Mouse (Mus musculus) heart, postnatal 36 days (tissue): ENCODE measurements at regions not wholly inside any gene's neighbourhood (a gene's known extent, or its start where the extent isn't known, plus 50 kb on each side); places are given as distances from the start of the nearest gene placed in this dataset.
A peak's percentile ranks its signal among the peaks of the same experiment; 100 is the strongest.

Experiments used
- DNase-seq, 2 experiments: peaks; one replicate each; pipeline ENCODE4 v3.0.0; 2021 to 2022
- intact Hi-C: fragments of 180-260 bp; cut with DNase I; formaldehyde crosslinking; loops from one replicate; pipeline ENCODE4 v1.15.1; 2025

DNA sequence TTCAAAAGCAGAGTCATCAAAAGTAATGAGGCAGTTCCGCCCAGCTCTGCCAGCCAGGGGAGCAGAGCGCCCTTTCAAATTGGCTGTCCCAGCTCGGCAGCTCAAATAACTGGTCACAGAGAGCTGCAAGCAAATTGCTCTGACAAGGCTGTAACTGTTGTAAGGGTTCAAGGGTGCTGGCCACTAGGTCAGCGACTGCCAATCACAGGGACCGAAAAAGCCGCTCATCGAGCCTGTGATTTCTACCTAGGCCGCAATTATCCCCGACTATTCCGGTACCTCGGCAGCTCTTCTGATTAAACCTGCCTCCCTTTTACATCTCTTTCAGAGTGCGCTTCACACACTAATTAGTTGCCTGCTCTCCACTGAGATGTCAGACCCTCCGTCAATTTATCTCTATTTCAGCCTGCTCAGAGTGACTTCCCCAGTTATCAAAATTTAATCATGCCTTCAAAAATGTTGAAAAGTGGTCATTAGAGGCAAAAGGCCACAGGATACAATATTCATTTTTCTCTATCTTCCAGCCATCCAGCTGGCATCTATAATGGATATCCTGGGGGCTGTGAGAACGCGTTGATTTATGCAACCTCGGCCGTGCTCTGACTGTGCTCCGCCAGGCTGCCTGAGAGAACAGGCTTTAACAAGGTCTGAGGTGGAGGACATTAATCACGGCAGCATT, 606.7 kb downstream of the Psat1 start:
- no peak for DNase-seq
- intact Hi-C loops = no loop called here

DNA sequence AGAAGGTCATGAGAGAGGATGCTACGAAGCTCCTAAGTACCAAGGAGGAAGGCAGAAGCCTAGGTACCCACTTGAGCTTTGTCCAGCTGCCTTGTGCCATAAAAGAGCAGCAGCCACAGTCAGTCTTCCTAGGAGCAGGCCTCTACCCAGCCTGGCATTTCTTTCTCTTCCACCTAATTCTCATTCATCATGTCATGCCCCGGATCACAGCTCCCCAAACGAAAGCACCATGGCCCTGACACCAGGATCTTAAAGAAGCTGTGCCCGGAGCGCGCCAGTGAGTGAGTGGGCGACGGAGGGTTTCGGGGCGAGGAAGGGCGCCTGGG, 607.2 kb downstream of the Psat1 start:
- DNase-seq = no peak
- intact Hi-C loops = no loop called here

DNA sequence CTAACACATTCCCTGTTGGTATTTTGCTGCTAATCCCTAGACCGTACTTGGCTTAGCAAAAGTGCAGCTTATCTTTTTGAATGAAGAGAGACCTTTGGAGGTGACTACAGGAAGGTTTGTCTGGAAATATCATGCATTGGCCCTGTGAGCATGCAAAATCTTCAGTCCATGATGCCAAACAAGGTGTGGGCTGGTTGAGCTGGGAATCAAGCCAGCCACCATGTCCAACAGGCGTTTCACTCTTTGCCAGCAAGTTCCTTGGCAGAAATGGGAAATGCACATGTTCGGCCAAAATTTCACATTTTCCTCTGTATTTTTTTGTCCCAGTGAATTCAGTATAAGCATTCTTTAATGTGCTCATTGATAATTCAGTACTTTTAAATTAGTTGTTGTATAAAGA, 617.0 kb downstream of the Psat1 start:
- intact Hi-C loops = no loop called here
- DNase-seq = peak in 1 of 2 experiments; percentile 5

DNA sequence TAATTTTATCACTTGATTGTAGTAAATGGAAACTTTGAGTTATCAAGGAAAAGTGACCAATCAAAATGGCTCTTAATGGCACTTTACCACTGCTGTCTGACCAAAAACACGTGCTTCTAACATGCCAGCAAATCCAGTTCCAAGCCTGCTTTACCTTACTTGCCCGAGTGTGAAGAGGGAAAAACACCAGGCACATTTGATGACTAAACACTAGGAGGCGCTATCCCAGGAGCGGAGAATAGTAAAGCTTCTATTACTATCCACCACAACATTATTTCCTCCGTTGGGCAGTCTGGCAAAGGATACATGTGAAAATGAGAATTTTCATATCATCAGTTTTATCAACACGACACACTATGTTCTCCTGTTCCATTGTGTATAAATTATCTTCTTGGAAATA, 647.7 kb downstream of the Psat1 start:
- DNase-seq = no peak
- intact Hi-C loops = no loop called here

DNA sequence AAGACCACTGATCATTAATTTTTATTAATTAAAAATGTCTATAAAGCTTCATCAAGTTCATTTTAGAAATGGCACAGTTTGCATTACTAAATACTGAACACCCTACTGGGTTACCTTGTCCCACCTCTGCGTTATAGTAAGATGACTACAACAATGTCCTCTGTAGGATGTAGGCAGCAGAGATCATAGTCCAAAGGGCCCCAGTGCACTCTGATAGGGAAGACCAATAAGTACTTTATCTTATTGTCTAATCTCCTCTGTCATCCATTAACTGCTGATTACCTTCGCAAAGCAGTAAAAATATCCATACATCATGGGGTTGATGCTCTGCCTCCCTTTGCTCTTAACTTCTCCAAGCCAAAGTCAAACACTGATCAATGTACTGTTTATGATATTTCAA, 662.1 kb downstream of the Psat1 start:
- intact Hi-C loops = no loop called here
- no peak for DNase-seq

DNA sequence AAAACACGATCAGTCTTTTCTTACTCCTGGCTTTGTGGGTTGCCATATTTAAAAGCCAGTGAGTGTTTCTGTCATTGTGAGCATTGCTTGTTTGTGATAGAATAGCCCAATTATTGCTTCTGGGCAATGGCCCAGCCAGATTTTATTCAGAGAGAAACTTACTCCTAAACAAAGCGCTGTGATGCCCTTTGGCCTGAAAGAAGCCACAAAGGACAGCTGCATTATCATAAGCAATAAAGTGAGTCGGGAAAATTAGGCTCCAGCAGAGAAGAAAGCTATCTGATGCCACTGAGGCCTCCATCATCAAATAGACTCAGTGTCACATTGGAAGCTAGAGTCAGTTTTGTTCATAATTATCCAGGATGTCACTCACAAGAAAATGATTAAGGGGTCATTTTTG, 644.9 kb upstream of the Tle4 start:
- no peak for DNase-seq
- intact Hi-C loops = no loop called here

DNA sequence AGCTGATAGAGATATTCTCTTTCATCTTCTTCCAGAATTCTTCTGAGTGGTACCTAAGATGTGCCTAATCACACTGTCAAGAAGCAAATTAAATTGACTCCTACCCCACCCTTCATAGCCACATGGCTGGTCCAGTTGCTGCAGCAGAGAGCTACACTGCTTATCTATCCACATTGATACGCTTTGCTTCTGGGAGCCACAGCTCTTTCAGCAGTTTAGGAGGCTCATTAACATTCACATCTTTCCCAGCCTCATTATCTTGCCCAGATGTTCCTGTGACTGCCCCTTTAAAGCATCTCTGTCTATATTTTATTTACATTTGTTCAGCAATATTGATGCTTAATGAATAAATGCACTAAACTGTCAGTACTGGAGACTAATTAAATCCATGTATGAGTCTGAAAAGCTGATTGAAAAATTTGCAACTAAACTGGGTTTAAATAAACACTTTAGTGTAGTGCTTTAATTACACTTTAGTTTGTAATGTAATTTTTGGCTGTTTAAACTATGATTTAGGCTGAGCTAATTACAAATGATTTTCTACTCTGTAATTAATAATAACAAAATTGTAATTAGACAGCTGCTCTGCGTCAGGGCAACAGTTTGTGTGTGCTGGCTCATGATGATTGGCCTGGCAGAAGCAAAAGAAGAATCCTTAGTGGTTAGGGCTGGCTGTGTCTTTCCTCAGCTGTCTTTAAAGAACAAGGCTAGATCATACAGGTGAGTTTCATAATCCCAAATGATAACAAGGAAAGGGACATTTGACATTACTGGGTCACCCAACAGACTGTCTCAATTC, 632.5 kb upstream of the Tle4 start:
- intact Hi-C loops = no loop called here

DNA sequence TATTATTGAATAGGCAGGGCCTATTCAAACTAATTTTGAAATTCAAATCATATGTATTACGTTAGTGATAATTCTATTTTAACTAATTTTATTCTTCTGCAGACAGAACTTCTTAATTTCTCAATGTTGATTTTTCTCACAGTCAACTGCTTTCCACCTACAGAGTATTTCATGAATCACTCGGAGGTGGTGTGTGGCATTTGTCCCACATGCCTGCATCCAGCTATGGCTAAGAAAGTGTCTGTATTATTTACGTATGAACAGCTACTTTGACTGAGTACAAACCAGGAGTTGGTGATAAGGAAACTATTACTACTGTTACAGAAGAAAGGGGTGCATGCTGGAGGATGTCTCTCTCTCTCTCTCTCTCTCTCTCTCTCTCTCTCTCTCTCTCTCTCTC, 619.5 kb upstream of the Tle4 start:
- intact Hi-C loops = no loop called here
- no peak for DNase-seq

More for the DNA sequence above, 632.5 kb upstream of the Tle4 start:
- no peak for DNase-seq

DNA sequence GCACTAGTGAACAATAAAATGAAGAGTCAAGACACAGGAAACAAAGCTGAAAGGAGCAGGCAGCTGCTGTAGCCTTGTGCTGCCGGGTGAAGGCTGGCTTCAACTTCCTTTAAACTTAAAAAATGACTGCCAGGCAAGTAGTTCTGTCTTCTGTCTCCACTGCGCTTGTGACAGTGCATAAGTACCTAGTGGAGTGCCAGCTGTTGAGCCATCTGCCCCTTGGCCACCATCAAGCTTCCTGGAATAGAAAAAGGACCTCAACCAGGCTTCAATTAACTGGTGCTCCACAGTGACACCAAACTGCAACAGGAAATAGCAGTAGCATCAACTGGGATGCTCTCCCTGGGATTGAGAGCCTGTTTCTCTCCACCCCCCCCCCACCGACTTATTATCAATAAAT, 616.8 kb upstream of the Tle4 start:
- no peak for DNase-seq
- intact Hi-C loops = no loop called here

DNA sequence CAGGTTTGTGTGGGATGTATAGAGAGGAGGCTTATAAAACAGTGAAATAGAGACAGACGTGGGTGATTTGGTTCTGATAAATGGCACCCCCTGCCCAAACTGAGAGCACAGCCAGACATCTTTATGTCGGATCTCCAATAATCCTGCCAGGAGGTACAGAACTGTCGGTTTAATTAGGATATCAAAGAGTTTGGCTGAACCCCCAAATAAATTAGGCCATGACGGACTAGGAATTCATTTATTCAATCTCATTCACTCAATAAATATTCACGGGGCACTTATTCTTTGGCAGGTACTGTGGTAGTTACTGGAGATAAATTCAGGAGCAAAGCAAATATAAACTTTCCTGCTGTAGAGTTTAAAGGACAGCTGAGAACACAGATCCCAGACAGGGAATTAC, 615.0 kb upstream of the Tle4 start:
- intact Hi-C loops = no loop called here
- no peak for DNase-seq

DNA sequence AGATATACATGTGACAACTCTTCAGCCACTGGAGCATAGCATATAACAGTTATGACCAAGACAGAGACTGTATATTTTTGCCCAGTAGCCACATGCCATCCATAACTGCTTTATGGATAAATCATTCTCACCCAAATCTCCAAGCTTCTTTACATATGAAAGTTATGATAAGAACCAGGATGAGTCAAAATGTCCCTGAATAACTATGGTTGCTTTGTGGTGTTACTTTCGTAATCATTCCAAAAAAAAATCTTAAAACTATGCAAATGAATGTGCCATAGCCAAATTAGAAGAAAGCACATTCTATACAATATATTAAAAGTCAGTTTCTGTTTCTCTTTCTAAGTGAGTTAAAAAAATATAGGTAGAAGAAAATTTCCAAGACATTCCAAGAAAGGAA, 605.2 kb upstream of the Tle4 start:
- intact Hi-C loops = no loop called here
- DNase-seq = no peak

DNA sequence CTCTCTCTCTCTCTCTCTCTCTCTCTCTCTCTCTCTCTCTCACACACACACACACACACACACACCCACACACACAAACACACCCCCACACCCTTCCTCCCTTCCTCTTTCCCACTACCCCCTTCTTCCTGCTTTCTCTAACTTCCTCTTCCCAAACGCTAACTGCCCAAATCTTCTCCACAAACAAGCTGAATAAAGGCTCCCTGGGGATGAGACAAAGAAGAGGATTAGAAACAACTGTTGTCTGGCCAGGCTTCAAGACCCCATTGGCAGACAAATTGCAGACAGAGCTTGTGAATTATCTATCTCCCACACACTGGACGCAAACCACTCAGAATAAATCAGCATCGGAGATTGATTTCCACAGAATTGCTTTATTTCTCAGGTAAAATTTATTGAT, 603.4 kb upstream of the Tle4 start:
- intact Hi-C loops = no loop called here
- DNase-seq = no peak

DNA sequence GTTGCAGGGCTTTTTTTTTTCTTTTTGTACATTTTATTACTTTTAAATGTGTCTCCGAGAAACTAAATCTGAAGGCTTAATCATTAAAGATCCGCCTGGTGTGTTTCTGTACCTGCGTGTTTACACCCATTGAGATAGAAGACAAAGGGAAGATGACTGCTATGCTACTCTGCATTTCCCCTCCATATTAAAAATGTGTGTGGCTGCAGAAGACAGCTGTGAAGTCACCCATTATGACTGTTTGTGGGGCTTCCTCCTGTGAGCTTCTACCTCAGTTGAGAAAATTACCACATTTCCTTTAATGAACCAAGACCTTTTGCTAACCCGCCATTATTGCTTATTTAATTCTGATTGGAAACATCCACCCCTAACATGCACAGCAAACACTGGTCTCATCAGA, 602.9 kb upstream of the Tle4 start:
- no peak for DNase-seq
- intact Hi-C loops = no loop called here

DNA sequence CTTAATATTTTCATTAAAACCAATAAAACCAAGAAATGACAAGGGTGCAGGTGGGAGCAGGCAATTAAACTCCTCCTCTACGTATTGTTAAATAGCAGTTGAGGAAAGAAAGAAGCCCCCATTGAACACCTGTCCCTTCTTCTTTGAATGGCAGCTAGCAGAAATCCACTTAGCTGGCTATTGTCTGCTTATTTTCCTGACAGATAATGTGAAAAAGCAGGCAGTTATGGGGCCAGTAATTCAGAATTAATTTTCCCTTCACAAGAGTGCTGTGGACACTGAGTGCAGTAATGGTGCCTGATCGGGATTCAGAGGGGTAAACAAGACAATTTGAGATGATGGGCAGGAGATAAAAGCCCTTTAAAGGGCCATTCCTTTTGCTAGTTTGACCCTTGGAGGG, 602.5 kb upstream of the Tle4 start:
- intact Hi-C loops = no loop called here
- no peak for DNase-seq

DNA sequence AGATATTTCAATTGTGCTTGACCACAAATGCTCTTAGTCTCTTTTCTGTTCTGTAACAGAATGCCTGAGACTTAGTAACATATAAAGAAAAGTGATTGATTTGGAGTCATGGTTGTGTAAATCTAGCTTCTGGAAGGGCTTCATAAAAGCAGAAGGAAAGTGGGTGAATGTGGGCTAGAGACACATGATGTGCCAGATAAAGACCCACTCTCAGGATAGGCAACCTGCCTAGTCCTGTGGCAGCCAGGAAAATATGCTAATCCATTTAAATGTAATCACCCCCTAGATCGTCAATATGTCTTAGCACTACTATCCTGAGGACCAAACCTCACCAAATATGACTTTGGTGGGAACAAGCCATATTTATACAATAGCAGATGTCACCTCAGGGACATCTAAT, 601.8 kb upstream of the Tle4 start:
- intact Hi-C loops = no loop called here
- DNase-seq = no peak

DNA sequence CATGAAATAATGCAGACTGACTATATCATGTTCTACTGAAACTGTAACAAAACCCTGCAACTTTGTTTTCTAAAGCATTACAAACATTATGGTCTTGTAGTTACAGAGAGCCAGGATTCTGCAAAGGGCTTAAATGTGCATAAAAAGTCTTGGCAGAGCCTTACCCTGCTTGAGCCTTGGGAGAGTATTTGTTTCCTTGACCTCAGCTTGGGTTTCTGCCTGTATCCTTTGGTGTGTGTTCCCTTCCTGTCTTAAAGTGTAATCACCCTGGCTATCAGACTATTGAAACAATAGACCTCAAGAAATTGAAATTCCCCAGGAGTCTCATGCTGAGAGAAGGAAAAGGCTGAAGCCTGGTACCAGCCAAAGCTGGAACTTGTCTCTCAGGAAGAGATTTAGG, 577.4 kb upstream of the Tle4 start:
- intact Hi-C loops = no loop called here

DNA sequence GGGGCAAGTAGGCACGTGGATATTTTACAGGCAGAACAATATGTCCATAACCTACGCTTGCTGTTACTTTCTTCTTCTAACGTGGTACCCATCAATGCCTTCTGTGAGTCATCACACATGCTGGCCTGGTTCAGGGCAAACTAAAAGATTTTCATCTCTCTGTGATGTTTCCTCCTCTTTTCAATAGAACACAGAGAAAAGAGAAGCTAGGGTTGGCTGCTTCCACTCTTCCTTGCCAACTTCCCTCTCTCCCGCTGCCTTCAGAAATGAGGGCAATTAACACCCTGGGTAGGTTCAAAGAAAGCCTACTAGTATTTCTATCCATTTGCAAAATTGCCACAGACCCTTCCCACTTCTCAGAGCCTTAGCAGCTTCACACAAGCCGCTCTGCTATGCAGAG, 575.5 kb upstream of the Tle4 start:
- intact Hi-C loops = no loop called here
- DNase-seq = no peak

More for the DNA sequence above, 577.4 kb upstream of the Tle4 start:
- DNase-seq = no peak

DNA sequence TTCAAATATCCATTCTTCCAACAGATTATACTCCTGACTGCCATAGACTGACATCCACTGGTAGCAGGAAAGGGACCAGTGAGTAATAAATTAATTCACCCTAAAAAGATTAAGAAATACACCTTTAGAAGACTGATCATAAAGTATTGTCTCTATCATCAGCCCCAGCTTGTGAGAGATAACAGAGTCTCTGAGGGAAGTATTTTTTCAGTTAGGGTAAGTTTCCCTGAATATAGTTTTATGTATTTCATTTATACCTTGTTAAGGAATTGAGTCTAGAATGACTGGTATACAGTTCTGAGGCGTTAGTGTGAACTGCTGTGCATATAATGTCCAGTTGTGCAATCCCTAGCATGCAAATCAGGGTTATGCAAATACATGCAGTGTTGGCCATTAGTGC, 569.3 kb upstream of the Tle4 start:
- no peak for DNase-seq
- intact Hi-C loops = no loop called here

DNA sequence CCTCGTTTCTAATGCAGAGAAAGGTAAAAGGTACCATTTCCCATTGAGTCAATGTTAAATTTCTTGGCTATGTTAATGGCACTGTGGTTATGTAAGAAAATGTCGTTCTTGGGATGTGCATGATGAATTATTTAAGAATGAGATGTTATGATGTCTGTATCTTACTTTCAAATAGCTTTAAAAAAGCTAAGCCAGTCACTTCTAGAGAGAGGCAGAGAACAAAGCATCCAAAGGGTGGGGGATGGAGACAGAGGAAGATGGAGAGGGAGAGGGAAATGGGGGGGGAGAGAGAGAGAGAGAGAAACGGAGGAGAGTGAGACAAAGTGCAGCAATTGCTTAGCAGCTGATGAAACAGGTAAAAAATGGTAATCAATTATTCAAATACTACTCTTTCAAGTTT, 562.8 kb upstream of the Tle4 start:
- intact Hi-C loops = no loop called here
- no peak for DNase-seq

DNA sequence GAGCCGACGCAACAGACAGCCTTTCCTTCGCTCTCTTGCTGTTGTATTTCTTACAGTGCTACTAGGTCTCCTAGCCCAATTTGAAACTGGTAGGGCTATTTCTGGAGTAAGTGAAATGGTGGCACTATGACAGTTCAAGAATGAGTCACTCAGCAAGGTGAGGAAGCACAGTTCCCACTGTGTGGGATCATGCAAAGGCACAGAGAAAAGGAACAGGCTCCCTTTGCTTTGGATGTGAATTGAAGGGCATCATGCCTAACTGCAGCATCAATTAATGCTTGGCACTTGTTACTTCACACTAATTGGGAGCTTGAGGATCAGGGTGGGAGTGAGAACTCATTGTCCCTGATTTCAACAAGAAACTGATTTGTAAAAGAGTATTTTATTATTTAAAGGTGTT, 560.8 kb upstream of the Tle4 start:
- no peak for DNase-seq
- intact Hi-C loops = no loop called here

DNA sequence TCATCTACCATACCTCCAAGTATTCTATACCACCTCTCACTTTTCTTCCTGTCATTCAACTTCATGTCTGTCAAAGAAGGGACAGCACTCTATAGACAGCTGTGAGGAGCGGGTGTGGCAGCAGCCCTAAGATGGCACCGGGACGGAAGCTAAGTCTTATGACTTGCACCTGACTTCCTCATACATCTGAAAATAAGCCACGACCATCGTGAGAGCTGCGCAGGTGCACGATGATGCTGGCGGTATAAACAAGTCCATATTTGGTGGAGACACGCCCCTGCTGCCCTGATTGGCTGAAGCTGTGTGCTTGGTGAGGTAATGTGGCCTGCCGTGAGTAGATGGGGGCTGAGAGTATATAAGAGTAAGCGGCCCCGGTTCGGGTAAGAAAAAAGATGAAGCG, 560.3 kb upstream of the Tle4 start:
- DNase-seq = no peak
- intact Hi-C loops = no loop called here

DNA sequence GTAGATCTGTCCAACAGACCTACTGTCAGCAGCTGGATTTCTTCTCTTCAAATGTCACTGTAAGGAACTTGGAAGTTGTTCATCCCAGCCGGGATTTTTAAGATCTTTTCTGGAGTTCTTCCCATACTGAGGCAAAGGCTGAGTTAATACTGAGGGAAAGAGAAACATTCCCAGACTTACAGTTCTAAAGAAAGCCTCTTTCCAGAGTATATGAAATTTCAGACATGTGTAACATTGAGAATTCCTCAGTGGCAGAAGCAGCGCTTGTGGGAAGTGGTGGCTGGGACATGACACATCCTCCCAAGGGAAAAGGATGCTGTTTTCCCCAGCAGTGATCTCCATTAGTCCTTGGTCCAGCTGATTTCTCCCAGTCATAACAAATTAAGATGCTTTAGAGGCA, 556.8 kb upstream of the Tle4 start:
- DNase-seq = peak in 1 of 2 experiments; percentile 1
- intact Hi-C loops = no loop called here

DNA sequence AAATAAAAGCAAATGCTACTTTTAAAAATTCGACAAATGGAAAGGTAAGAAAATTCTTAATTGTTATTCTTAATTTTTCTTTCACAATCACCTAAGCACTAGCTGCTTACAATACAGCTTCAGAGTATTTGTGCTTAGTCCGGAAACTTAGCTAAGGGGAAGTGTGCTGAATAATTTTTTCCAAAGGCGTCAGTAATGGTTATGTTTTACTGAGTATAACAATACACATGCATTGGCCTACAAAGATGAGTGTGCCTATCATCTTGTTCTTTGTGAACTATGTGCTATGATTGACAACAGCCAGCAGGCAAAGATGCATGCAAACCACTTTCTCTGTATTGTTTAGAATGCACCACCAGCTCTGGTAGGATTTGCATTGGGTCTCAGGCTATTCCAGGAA, 548.5 kb upstream of the Tle4 start:
- intact Hi-C loops = no loop called here
- DNase-seq = no peak
